Mouse (Mus musculus): ENCODE measurements around the gene Gm10488.
"Not testable (repeated sequence)": the region's sequence is repeated elsewhere in the genome, so short reads cannot be mapped to it uniquely, and the experiment has no call there.

The Gm10488 gene

DNA sequence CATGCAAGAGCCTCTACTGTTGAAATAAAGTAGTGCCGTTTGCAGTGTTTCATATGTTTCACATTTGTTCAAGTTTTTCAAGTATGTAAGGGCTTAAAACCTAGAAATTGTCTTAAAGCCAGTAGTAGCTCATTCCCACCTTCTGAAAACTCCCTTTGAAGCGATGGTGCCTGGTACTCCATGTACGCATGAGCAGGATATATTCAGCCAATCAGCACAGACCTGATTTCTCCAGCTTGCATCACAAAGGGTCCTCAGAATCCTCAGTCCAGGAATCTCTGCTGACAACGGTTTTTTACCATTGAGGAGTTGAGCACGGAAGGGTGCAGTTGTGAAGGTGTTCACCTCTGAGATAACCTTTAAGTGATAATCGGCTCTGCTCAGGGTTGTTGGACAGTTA, at the start of gene Gm10488:
Gene Gm10488, plus strand, starts transcription at position 301 of the 400 bp plus-strand sequence.
- DNase-seq (ENCODE audit: low spot score in 2 of 2) = not testable (repeated sequence)

Data from right cerebral cortex, postnatal 10 days (tissue).